Mouse (Mus musculus): ENCODE measurements around the gene Gprin2.

DNA sequence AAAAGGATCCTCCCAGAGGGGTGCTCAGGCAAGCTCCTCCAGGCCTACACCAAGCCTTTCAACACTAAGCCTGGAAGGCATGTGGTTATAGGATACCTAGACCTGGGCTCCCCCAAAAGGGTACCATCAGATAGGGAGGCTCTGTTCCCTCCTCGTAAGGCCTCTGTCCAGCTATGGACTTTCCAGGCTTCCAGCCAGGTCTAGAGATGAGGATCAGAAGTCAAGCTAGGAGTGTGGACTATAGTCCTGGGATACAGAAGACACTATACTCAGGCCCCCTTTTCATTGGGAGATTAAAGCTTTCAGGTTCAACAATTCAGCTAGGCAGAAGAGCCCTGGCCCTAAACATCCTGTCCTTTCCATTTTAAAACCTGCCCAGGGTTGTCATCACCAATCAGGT is 18.4 kb downstream of the Gprin2 start:
- no peak for TF ChIP-seq POLR2A (IDR thresholded peaks at IDR 0.05; ENCODE audit: extremely low read depth, insufficient read depth, low read length)
- TF ChIP-seq CTCF (IDR thresholded peaks at IDR 0.05; ENCODE audit: extremely low read depth, insufficient read depth, low read length), result no peak
